Mouse (Mus musculus): Measurements from ENCODE around the gene Psenen.

GRCm38 (mm10) chr7:30518325-30518724 is 45.1 kb downstream of the Psenen start:
- no peak for TF ChIP-seq EP300 (IDR thresholded peaks at IDR 0.05; ENCODE audit: insufficient read depth, low read depth, low read length)
- TF ChIP-seq POLR2A (IDR thresholded peaks at IDR 0.05; ENCODE audit: insufficient read depth, low read depth, low read length): no peak
